9 mouse cellular contexts compared by ENCODE assay signal in the genomic region with DNA sequence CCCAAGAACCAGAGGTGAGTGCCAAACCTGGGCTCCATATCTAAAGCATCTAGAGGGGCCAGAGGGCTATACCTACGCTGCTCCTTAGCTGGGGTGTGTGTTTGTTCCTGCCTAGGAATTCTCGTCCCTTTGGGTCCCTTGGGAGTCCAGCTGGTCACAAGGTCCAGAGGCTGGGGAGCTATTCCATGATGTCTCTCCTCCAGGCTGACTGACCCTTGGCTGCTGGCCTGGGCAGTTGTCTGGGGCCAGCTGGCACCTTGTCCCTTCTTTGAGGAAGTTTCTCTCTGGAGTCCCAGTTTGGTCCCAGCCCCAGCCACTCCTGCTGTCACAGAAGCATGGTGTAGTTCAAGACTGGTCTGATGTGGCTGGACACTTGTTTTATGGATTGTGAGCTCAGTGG. TPM values are rescaled to one million over a fixed set of nuclear protein-coding genes. Genes with fewer than 3 reads are reported as not detected.
A peak's percentile ranks its signal among the peaks of the same experiment; 100 is the strongest.
DNase-seq lines count a peak whose midpoint lies in the region; ATAC-seq and TF ChIP-seq lines count a peak whose summit lies in the region.
"Had no signal": no experiment of that assay in that cellular context is flagged by ENCODE, and none has a peak within 500 bp of the region (broad histone marks: within the 10 kb centered on the region; RNA-seq: fewer than 3 reads in every experiment).

No protein-coding gene starts in this region.

- DNase-seq in heart, adult 11 months = peak; percentile 100
- DNase-seq in 3T3-L1 (ENCODE audit: low read depth, low spot score) = peak; percentile 31
- DNase-seq in gastrocnemius, adult 8-10 months (ENCODE audit: low spot score in 2 of 2) = peak; percentile 88 to 93
- peak; percentile 77 to 78 for DNase-seq in kidney, postnatal 36 days
- DNase-seq in stomach, postnatal 0 days (ENCODE audit: low spot score) = no peak
- DNase-seq in thymus, postnatal 0 days (ENCODE audit: low spot score) = no peak
- no peak for DNase-seq in B cell, adult 2 months

- H3K4me2 ChIP-seq in heart, embryonic 11.5 days = no peak overlapping the region
- H3K4me2 ChIP-seq in stomach, postnatal 0 days (replicated peaks; ENCODE audit: low read depth) = no peak overlapping the region
- H3K4me2 ChIP-seq: liver, embryonic 15.5 days had no signal

- H3K4me1 ChIP-seq in heart, embryonic 11.5 days (ENCODE audit: control insufficient read depth, insufficient read depth, low read length) = peaks cover 6% of the 10 kb centered on the region; the same call in 1 of the 2 replicates
- no peaks in the 10 kb centered on the region for H3K4me1 ChIP-seq in stomach, postnatal 0 days (replicated peaks; ENCODE audit: control insufficient read depth, insufficient read depth)

- no peak for TF ChIP-seq CTCF in stomach, postnatal 0 days (IDR thresholded peaks at IDR 0.05; ENCODE audit: low read depth)

- no peak for ATAC-seq in heart, embryonic 11.5 days (replicated peaks; ENCODE audit: insufficient number of reproducible peaks, low FRiP score, low TSS enrichment)
- ATAC-seq in stomach, postnatal 0 days (ENCODE audit: low FRiP score, low TSS enrichment) = no peak

- 76% methylated on average over 2 of the region's 2 CpGs for WGBS in heart, embryonic 11.5 days (ENCODE audit: insufficient replicate concordance)
- 51% methylated on average over 2 of the region's 2 CpGs for WGBS in stomach, postnatal 0 days

- H3K27ac ChIP-seq in heart, embryonic 11.5 days (ENCODE audit: low read depth, low read length) = no peak overlapping the region
- H3K27ac ChIP-seq in stomach, postnatal 0 days (replicated peaks) = no peak overlapping the region
- H3K27ac ChIP-seq: liver, embryonic 15.5 days had no signal

- no peak overlapping the region for H3K4me3 ChIP-seq in heart, embryonic 11.5 days (ENCODE audit: low read depth, low read length)
- no peak overlapping the region for H3K4me3 ChIP-seq in stomach, postnatal 0 days (ENCODE audit: low read depth, low read length)
- H3K4me3 ChIP-seq: liver, embryonic 15.5 days had no signal

- no peak for TF ChIP-seq EP300 in stomach, postnatal 0 days (optimal IDR thresholded peaks at IDR 0.05)

- H3K9me3 ChIP-seq in heart, embryonic 11.5 days (replicated peaks; ENCODE audit: control insufficient read depth, low read length) = no peaks in the 10 kb centered on the region
- no peaks in the 10 kb centered on the region for H3K9me3 ChIP-seq in stomach, postnatal 0 days (ENCODE audit: control insufficient read depth, low read length)
- H3K9me3 ChIP-seq: liver, embryonic 15.5 days had no signal

- no peak overlapping the region for H3K9ac ChIP-seq in heart, embryonic 11.5 days (ENCODE audit: low read depth, low read length)
- H3K9ac ChIP-seq in stomach, postnatal 0 days (ENCODE audit: low read length) = no peak overlapping the region
- H3K9ac ChIP-seq: liver, embryonic 15.5 days had no signal

- H3K36me3 ChIP-seq in heart, embryonic 11.5 days (ENCODE audit: control insufficient read depth, insufficient read depth, low read length) = no peaks in the 10 kb centered on the region
- H3K36me3 ChIP-seq in stomach, postnatal 0 days (ENCODE audit: control insufficient read depth, insufficient read depth, low read length) = no peaks in the 10 kb centered on the region
- H3K36me3 ChIP-seq: liver, embryonic 15.5 days had no signal

- H3K27me3 ChIP-seq in heart, embryonic 11.5 days (ENCODE audit: control insufficient read depth, insufficient read depth, low read length) = no peaks in the 10 kb centered on the region; the same call in 1 of the 2 replicates
- H3K27me3 ChIP-seq in stomach, postnatal 0 days (ENCODE audit: control insufficient read depth, insufficient read depth, low read length) = no peaks in the 10 kb centered on the region

RNA-seq across cellular contexts. Expression of a gene that starts 24.9 kb away (rescaled TPM):
- 7.9 TPM in 2 replicates for polyA plus RNA-seq in heart, embryonic 11.5 days (2014; fragmentation: Nextera tagmentation; extraction: Ambion mirVana)
- total RNA-seq in gastrocnemius, adult 8-10 months (2022) = 1 to 10 TPM; 7.0 to 9.6 (median 8.6) TPM
- 6.5 and 7.1 TPM in 2 replicates for polyA plus RNA-seq in stomach, postnatal 0 days (2015; fragmentation: Nextera tagmentation; extraction: Ambion mirVana)
- polyA plus RNA-seq in thymus, postnatal 0 days (2015; fragmentation: Nextera tagmentation; extraction: Ambion mirVana) = 6.2 and 7.0 TPM in 2 replicates

RNA-seq across cellular contexts. Expression of a gene that starts 30.9 kb away (rescaled TPM):
- polyA plus RNA-seq in heart, embryonic 11.5 days (2014; fragmentation: Nextera tagmentation; extraction: Ambion mirVana) = 105 and 137 TPM in 2 replicates
- 10 to 100 TPM; 27.5 to 46.3 (median 36.2) TPM for total RNA-seq in gastrocnemius, adult 8-10 months (2022)
- 29.5 and 32.1 TPM in 2 replicates for polyA plus RNA-seq in stomach, postnatal 0 days (2015; fragmentation: Nextera tagmentation; extraction: Ambion mirVana)
- 97.2 and 117 TPM in 2 replicates for polyA plus RNA-seq in thymus, postnatal 0 days (2015; fragmentation: Nextera tagmentation; extraction: Ambion mirVana)

Comparison
In these comparisons a context has a peak if more than half of its experiments do, and no peak if none do; other contexts are left out.
1. DNase-seq: peak in heart, adult 11 months (single experiment), 3T3-L1 (single experiment), gastrocnemius, adult 8-10 months (2 of 2) and kidney, postnatal 36 days (2 of 2); none in stomach, postnatal 0 days (single experiment), thymus, postnatal 0 days (single experiment) and B cell, adult 2 months (0 of 2).